Mouse (Mus musculus) midbrain, postnatal 0 days (tissue): ENCODE data around the gene Gm49325. TPM values are rescaled to one million over a fixed set of nuclear protein-coding genes. Genes with fewer than 3 reads are reported as not detected.

Source experiments
- ATAC-seq: fragments of 200-750 bp; cut with Nextera tagmentation; 2 replicates; pipeline ENCODE4 v1.8.0; 2017; ENCODE audit warnings: moderate number of reproducible peaks, mild to moderate bottlenecking, moderate TSS enrichment, moderate library complexity; ENCODE audit not compliant: low FRiP score
- DNase-seq: peaks from one replicate; pipeline ENCODE4 v3.0.0-alpha.2; 2015; ENCODE audit warnings: low spot score
- H3K27ac ChIP-seq: fragments of 300-500 bp; sonication (generic); 2 replicates; pipeline ENCODE4 v1.5.1; 2014; ENCODE audit warnings: low read depth, mild to moderate bottlenecking, low read length, mixed read lengths
- H3K27me3 ChIP-seq: fragments of 300-500 bp; sonication (generic); 2 replicates; pipeline ENCODE4 v1.6.1; 2014; ENCODE audit warnings: low read length, control low read depth, mixed read lengths; ENCODE audit not compliant: insufficient read depth
- H3K36me3 ChIP-seq: fragments of 300-500 bp; sonication (generic); 2 replicates; pipeline ENCODE4 v1.6.1; 2014; ENCODE audit warnings: low read length, control low read depth, mixed read lengths; ENCODE audit not compliant: insufficient read depth
- H3K4me1 ChIP-seq: fragments of 300-500 bp; sonication (generic); 2 replicates; pipeline ENCODE4 v1.6.1; 2014; ENCODE audit warnings: mild to moderate bottlenecking, control low read depth, antibody characterized with exemption, low read length, mixed read lengths; ENCODE audit not compliant: insufficient read depth
- H3K4me2 ChIP-seq: fragments of 300-500 bp; sonication (generic); 2 replicates; pipeline ENCODE4 v1.6.1; 2014; ENCODE audit warnings: low read depth, mild to moderate bottlenecking, low read length, mixed read lengths; ENCODE audit not compliant: poor library complexity, severe bottlenecking
- H3K4me3 ChIP-seq: fragments of 300-500 bp; sonication (generic); 2 replicates; pipeline ENCODE4 v1.5.1; 2014; ENCODE audit warnings: low read depth, mild to moderate bottlenecking, low read length, moderate library complexity
- H3K9ac ChIP-seq: fragments of 300-500 bp; sonication (generic); replicated peaks from 2 replicates; pipeline ENCODE4 v1.6.1; 2014; ENCODE audit warnings: mild to moderate bottlenecking, low read length, moderate library complexity, mixed read lengths; ENCODE audit not compliant: poor library complexity, severe bottlenecking
- H3K9me3 ChIP-seq: fragments of 300-500 bp; sonication (generic); 2 replicates; pipeline ENCODE4 v1.6.1; 2016; ENCODE audit warnings: low read length, control low read depth
- CTCF ChIP-seq: IDR thresholded peaks from 2 replicates; pipeline ENCODE4 v1.5.1; 2016; ENCODE audit warnings: antibody characterized with exemption, mild to moderate bottlenecking
- WGBS: fragments of 180-500 bp; shearing (Covaris S2); extraction: QIAGEN DNeasy Blood & Tissue Kit; methylation state at CpG from one replicate; pipeline ENCODE4 v1.1.7; 2014; 5-methylcytosine and 5-hydroxymethylcytosine counted together
- polyA plus RNA-seq: library from polyadenylated mRNA; unstranded; fragments of >200 nt; fragmentation: Nextera tagmentation; extraction: Ambion mirVana; gene quantifications from 2 replicates; pipeline ENCODE4 v1.2.1, GENCODE M21; 2015
- total RNA-seq: library from RNA; depleted of rRNA; stranded (reverse); fragments of >200 nt; gene quantifications from 2 replicates; pipeline ENCODE4 v1.2.3, GENCODE M21; 2014; rRNA removed

The Gm49325 gene
- total RNA-seq (not detected in 2 replicates), polyA plus RNA-seq (6.9 and 10.5 TPM in 2 replicates)

GRCm38 (mm10) chr10:77605908-77606826 is at the start of gene Gm49325, which contains the start of gene Sumo3:
Gene Gm49325 (plus strand): TSS chr10:77606197.
Gene Sumo3 (plus strand): TSS chr10:77606097.
- Histone ChIP-seq H3K36me3 (peaks cover 9% of the 10 kb centered on the region; the same call in 1 of the 2 replicates), H3K27me3 (no peaks in the 10 kb centered on the region), H3K27ac (peak within 1 kb of the TSS; percentile 96), H3K9me3 (no peaks in the 10 kb centered on the region), H3K4me3 (peak within 1 kb of the TSS; percentile 64), H3K4me2 (peak within 1 kb of the TSS; percentile 63), H3K4me1 (peaks cover 8% of the 10 kb centered on the region; the same call in 1 of the 2 replicates), H3K9ac (peak within 1 kb of the TSS; percentile 84)
- peak; percentile 90 for ATAC-seq
- TF ChIP-seq CTCF = peak; percentile 16; the same call in 1 of the 2 replicates
- WGBS = under 1% methylated on average over 100 of the region's 119 CpGs
- peak; percentile 91 for DNase-seq

DNA sequence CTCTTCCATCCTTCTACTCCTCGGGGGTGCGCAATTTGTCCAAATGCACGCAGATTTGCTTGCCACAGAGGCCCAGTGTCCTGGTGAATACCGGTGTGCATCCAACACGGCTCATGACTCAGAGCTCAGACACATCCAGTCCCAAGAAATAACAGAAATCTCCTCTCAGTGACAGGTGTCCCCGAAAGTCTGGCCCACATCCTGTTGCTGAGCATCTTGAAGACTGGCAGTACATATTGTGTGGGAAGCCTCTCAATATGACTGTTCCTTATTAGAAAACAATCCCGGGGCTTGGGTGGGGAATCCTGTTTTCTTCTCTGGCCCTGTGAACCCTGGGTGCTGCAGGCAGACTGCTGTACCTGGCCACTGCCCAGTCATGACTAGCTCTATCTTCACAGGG is 49.4 kb upstream of the Gm49325 start:
- ATAC-seq (no peak), DNase-seq (no peak)
- Histone ChIP-seq H3K9ac (no peak overlapping the region), H3K36me3 (no peaks in the 10 kb centered on the region), H3K4me2 (no peak overlapping the region), H3K9me3 (no peaks in the 10 kb centered on the region), H3K27ac (no peak overlapping the region), H3K4me3 (no peak overlapping the region), H3K4me1 (no peaks in the 10 kb centered on the region), H3K27me3 (no peaks in the 10 kb centered on the region)
- TF ChIP-seq CTCF = no peak
- WGBS = 88% methylated on average over 7 of the region's 7 CpGs

GRCm38 (mm10) chr10:77557641-77558040 is 48.4 kb upstream of the Gm49325 start:
- no peaks in the 10 kb centered on the region for H3K36me3 ChIP-seq
- no peak overlapping the region for H3K9ac ChIP-seq
- H3K4me3 ChIP-seq = no peak overlapping the region
- ATAC-seq (no peak), DNase-seq (no peak)
- WGBS = 90% methylated on average over 4 of the region's 4 CpGs
- TF ChIP-seq CTCF = peak; percentile 42
- no peaks in the 10 kb centered on the region for H3K27me3 ChIP-seq
- H3K9me3 ChIP-seq = no peaks in the 10 kb centered on the region
- H3K4me2 ChIP-seq = no peak overlapping the region
- H3K4me1 ChIP-seq = no peaks in the 10 kb centered on the region
- H3K27ac ChIP-seq = no peak overlapping the region

DNA sequence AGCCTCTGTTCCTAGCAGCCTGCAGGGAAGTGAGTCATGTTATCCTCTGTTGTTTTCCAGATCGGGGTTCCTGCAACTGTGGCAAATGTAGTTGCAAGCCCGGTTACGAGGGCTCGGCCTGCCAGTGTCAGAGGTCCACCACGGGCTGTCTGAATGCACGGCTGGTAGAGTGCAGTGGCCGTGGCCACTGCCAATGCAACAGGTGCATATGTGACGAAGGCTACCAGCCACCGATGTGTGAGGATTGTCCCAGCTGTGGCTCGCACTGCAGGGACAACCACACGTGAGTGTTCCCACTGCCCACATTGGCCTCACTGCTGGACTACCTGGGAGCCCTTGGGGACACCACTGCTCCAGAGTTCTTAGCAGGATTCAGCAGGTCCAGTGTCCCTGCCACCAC is 45.9 kb upstream of the Gm49325 start:
- no peak for TF ChIP-seq CTCF
- H3K27me3 ChIP-seq = no peaks in the 10 kb centered on the region
- no peak overlapping the region for H3K9ac ChIP-seq
- 92% methylated on average over 11 of the region's 11 CpGs for WGBS
- H3K27ac ChIP-seq = no peak overlapping the region
- H3K4me3 ChIP-seq = no peak overlapping the region
- no peak for DNase-seq
- no peaks in the 10 kb centered on the region for H3K9me3 ChIP-seq
- no peaks in the 10 kb centered on the region for H3K4me1 ChIP-seq
- H3K4me2 ChIP-seq = no peak overlapping the region
- H3K36me3 ChIP-seq = no peaks in the 10 kb centered on the region
- no peak for ATAC-seq

- no peaks in the 10 kb centered on the region for H3K36me3 ChIP-seq
- TF ChIP-seq CTCF = no peak
- no peaks in the 10 kb centered on the region for H3K4me1 ChIP-seq
- 92% methylated on average over 9 of the region's 9 CpGs for WGBS
- H3K9ac ChIP-seq = no peak overlapping the region
- no peak for ATAC-seq
- H3K27me3 ChIP-seq = no peaks in the 10 kb centered on the region
- no peak overlapping the region for H3K4me3 ChIP-seq
- H3K27ac ChIP-seq = no peak overlapping the region
- H3K9me3 ChIP-seq = no peaks in the 10 kb centered on the region
- no peak for DNase-seq
- no peak overlapping the region for H3K4me2 ChIP-seq
These were observed 45.2 kb upstream of the Gm49325 start for GRCm38 (mm10) chr10:77560830-77561229.

DNA sequence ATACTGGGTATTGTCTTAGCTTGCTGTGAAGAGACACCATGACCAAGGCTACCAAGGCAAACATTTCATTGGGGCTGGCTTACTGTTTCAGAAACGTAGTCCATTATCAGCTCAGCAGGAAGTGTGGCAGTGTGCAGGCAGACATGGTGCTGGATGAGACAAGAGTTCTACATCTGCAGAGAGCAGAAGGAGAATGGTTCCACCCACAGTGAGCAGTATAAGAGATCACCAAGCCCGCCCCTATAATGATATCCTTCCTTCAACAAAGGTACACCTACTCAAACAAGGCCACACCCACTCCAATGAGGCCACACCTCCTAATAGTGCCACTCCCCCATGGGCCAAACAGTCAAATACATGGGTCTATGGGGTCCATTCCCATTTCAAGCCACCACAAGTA is 44.5 kb upstream of the Gm49325 start:
- Histone ChIP-seq H3K9ac (no peak overlapping the region), H3K4me3 (no peak overlapping the region), H3K36me3 (no peaks in the 10 kb centered on the region), H3K27ac (no peak overlapping the region), H3K4me1 (no peaks in the 10 kb centered on the region), H3K4me2 (no peak overlapping the region), H3K27me3 (no peaks in the 10 kb centered on the region), H3K9me3 (no peaks in the 10 kb centered on the region)
- ATAC-seq = no peak
- no peak for DNase-seq
- 81% methylated on average over 2 of the region's 2 CpGs for WGBS
- TF ChIP-seq CTCF = no peak
